Mouse (Mus musculus): Measurements from ENCODE around the gene Nle1. TPM values are rescaled to one million over a fixed set of nuclear protein-coding genes. Genes with fewer than 3 reads are reported as not detected.

Gene Nle1
- polyA plus RNA-seq, 1 experiment: 85.8 TPM

DNA sequence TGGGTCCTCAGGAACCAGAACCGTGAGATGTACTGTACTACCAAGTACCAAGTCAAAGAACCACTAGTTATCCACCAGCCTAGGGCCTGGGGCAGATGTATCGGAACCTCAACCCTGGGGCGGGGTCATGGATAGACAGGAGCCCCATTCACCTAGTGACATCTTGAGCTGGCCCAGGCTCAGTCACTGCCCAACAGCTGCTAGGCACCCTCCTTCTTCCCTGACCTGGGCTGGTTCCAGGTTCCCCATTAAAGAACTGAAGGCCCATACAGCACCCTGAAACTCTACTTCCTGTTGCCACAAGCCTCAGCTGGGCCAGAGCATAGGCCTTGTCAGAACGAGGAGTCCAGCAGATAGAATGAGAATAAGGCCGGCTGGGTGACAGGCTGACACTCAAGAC lies 8.5 kb downstream of the Nle1 start:
- Histone ChIP-seq H3K36me3 (ENCODE audit: control insufficient read depth, insufficient read depth, low read length) (peaks cover 32% of the 10 kb centered on the region), H3K4me3 (ENCODE audit: control insufficient read depth, insufficient read depth, low read length) (no peak overlapping the region), H3K27ac (ENCODE audit: control insufficient read depth, insufficient read depth, low read length) (no peak overlapping the region), H3K4me1 (replicated peaks; ENCODE audit: control insufficient read depth, insufficient read depth, low read length) (no peaks in the 10 kb centered on the region), H3K27me3 (ENCODE audit: control insufficient read depth, insufficient read depth, low read length) (no peaks in the 10 kb centered on the region)
- 94% methylated on average over 5 of the region's 5 CpGs for WGBS
- DNase-seq: no peak
- no peak for TF ChIP-seq POLR2A (IDR thresholded peaks at IDR 0.05; ENCODE audit: control insufficient read depth, extremely low read depth, insufficient read depth, low read length, poor library complexity)
- no peak for TF ChIP-seq CTCF (IDR thresholded peaks at IDR 0.05; ENCODE audit: borderline replicate concordance, control insufficient read depth, extremely low read depth, insufficient read depth, low read length, poor library complexity)

DNA sequence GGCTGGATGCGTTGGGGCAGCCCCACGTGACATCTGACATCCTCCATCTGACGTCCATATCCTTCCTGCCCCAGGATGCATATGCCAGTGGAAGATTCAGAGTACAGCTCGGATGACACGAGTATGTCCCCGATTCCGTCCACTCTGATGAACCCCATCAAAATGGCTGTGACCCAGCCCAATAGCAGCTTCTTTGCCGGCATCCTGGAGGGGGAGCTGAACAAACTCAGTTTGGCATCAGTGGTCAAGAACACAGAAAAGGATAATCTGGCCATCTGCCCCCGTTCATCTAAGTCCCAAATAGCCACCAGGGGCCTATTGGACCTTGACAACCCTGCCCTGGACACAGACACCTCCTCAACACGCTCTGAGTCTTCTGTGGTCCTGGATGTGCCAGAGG lies 10.7 kb downstream of the Nle1 start:
- H3K27me3 ChIP-seq (ENCODE audit: control insufficient read depth, insufficient read depth, low read length): no peaks in the 10 kb centered on the region
- WGBS: 93% methylated on average over 10 of the region's 10 CpGs
- H3K4me3 ChIP-seq (ENCODE audit: control insufficient read depth, insufficient read depth, low read length): no peak overlapping the region
- peaks cover under 1% of the 10 kb centered on the region for H3K4me1 ChIP-seq (replicated peaks; ENCODE audit: control insufficient read depth, insufficient read depth, low read length)
- TF ChIP-seq POLR2A (IDR thresholded peaks at IDR 0.05; ENCODE audit: control insufficient read depth, extremely low read depth, insufficient read depth, low read length, poor library complexity) (no peak), CTCF (IDR thresholded peaks at IDR 0.05; ENCODE audit: borderline replicate concordance, control insufficient read depth, extremely low read depth, insufficient read depth, low read length, poor library complexity) (no peak)
- H3K27ac ChIP-seq (ENCODE audit: control insufficient read depth, insufficient read depth, low read length): no peak overlapping the region
- DNase-seq: no peak
- H3K36me3 ChIP-seq (ENCODE audit: control insufficient read depth, insufficient read depth, low read length): peaks cover 20% of the 10 kb centered on the region

GRCm38 (mm10) chr11:82891936-82892335 lies 16.3 kb downstream of the Nle1 start, which contains the start of gene Fndc8:
TSS of gene Fndc8 (plus strand) at chr11:82892124.
- 27% methylated on average over 7 of the region's 7 CpGs for WGBS
- Histone ChIP-seq H3K27ac (ENCODE audit: control insufficient read depth, insufficient read depth, low read length) (peak within 1 kb of the TSS; percentile 81), H3K4me3 (ENCODE audit: control insufficient read depth, insufficient read depth, low read length) (no peak within 1 kb of the TSS), H3K4me1 (replicated peaks; ENCODE audit: control insufficient read depth, insufficient read depth, low read length) (peaks cover 19% of the 10 kb centered on the region), H3K27me3 (ENCODE audit: control insufficient read depth, insufficient read depth, low read length) (no peaks in the 10 kb centered on the region), H3K36me3 (ENCODE audit: control insufficient read depth, insufficient read depth, low read length) (no peaks in the 10 kb centered on the region)
- DNase-seq: peak; percentile 52
- no peak for TF ChIP-seq POLR2A (IDR thresholded peaks at IDR 0.05; ENCODE audit: control insufficient read depth, extremely low read depth, insufficient read depth, low read length, poor library complexity)
- TF ChIP-seq CTCF (IDR thresholded peaks at IDR 0.05; ENCODE audit: borderline replicate concordance, control insufficient read depth, extremely low read depth, insufficient read depth, low read length, poor library complexity): no peak

DNA sequence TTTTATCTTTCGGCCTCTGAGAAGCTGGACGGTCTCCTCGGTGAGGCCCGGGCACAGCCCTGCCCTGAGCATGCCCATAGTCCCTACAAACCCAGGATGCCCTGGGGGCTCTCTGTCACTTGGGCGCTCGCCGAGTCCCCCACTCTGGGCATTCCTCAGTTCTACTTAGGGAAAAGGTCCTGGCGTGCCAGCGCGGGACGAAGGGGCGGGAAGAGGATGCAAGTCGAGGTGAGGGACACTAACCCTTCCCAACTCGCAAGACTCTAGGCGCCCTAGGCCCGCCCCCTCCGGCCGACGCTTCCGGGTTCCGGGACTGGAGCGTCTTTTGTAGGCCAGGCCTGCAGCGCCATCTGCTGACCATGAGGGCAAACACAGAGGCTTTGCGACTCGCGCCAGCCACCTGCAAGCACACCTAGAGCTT lies 17.9 kb downstream of the Nle1 start, which contains the start of gene Rad51d:
Gene Rad51d, minus strand, starts transcription at position 273 of the 421 bp plus-strand sequence.
- TF ChIP-seq POLR2A (IDR thresholded peaks at IDR 0.05; ENCODE audit: control insufficient read depth, extremely low read depth, insufficient read depth, low read length, poor library complexity) (peak; percentile 75; the same call in 1 of the 2 replicates), CTCF (IDR thresholded peaks at IDR 0.05; ENCODE audit: borderline replicate concordance, control insufficient read depth, extremely low read depth, insufficient read depth, low read length, poor library complexity) (peak; percentile 94)
- WGBS: under 1% methylated on average over 26 of the region's 26 CpGs

DNA sequence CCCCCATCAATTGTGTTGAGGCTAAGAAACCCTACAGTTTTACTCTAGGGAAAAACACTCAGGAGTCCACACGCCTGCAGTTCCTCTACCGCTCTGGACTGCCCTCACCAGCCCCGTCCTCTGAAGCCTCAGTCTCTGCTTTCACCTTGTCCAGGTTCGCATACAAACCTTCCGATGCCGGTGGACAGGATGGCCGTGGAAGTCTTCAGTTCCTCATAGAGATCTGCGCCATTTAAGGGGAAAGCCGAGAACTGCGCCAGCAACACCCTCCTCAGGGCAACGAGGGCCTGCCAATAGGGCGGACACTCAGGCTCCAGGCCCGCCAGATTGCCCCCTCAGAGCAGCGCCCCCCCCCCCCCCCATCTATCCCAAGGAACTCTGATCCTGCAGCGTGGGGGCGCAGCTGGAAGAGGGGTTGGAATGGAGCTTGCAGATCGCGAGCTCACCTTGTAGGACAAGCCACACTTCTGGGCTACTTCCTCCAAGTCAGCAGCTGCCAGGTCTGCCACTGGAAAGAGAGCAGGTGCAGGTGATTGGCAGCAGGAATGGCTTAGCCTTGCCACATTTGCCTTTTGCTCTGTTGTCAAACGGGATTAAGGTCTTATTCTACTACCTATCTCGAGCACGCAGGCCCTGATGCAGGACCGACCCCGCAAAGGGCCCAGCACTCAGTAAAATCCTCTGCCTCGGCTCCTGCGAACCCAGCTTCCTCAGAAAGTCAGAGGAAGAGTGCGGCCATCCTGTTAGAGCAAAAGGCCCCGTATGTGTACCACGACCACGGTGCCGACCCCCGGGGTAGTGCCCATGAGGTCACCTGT lies 18.5 kb downstream of the Nle1 start:
- H3K4me1 ChIP-seq (replicated peaks; ENCODE audit: control insufficient read depth, insufficient read depth, low read length): peaks cover 19% of the 10 kb centered on the region
- WGBS: 3% methylated on average over 31 of the region's 31 CpGs
- no peaks in the 10 kb centered on the region for H3K27me3 ChIP-seq (ENCODE audit: control insufficient read depth, insufficient read depth, low read length)
- peak overlapping the region; percentile 63 for H3K27ac ChIP-seq (ENCODE audit: control insufficient read depth, insufficient read depth, low read length)
- no peaks in the 10 kb centered on the region for H3K36me3 ChIP-seq (ENCODE audit: control insufficient read depth, insufficient read depth, low read length)
- peak overlapping the region; percentile 88 for H3K4me3 ChIP-seq (ENCODE audit: control insufficient read depth, insufficient read depth, low read length)
- no peak for DNase-seq
- TF ChIP-seq POLR2A (IDR thresholded peaks at IDR 0.05; ENCODE audit: control insufficient read depth, extremely low read depth, insufficient read depth, low read length, poor library complexity): no peak
- TF ChIP-seq CTCF (IDR thresholded peaks at IDR 0.05; ENCODE audit: borderline replicate concordance, control insufficient read depth, extremely low read depth, insufficient read depth, low read length, poor library complexity): no peak

More for the DNA sequence above, 17.9 kb downstream of the Nle1 start, which contains the start of gene Rad51d:
- peak within 1 kb of the TSS; percentile 88 for H3K4me3 ChIP-seq (ENCODE audit: control insufficient read depth, insufficient read depth, low read length)
- no peaks in the 10 kb centered on the region for H3K36me3 ChIP-seq (ENCODE audit: control insufficient read depth, insufficient read depth, low read length)
- H3K27ac ChIP-seq (ENCODE audit: control insufficient read depth, insufficient read depth, low read length): peak within 1 kb of the TSS; percentile 63
- H3K27me3 ChIP-seq (ENCODE audit: control insufficient read depth, insufficient read depth, low read length): no peaks in the 10 kb centered on the region
- peak; percentile 96 for DNase-seq
- H3K4me1 ChIP-seq (replicated peaks; ENCODE audit: control insufficient read depth, insufficient read depth, low read length): peaks cover 19% of the 10 kb centered on the region

- TF ChIP-seq POLR2A (IDR thresholded peaks at IDR 0.05; ENCODE audit: control insufficient read depth, extremely low read depth, insufficient read depth, low read length, poor library complexity) (no peak), CTCF (IDR thresholded peaks at IDR 0.05; ENCODE audit: borderline replicate concordance, control insufficient read depth, extremely low read depth, insufficient read depth, low read length, poor library complexity) (no peak)
- no peak for DNase-seq
- H3K27me3 ChIP-seq (ENCODE audit: control insufficient read depth, insufficient read depth, low read length): no peaks in the 10 kb centered on the region
- WGBS: 90% methylated on average over 10 of the region's 10 CpGs
- no peak overlapping the region for H3K4me3 ChIP-seq (ENCODE audit: control insufficient read depth, insufficient read depth, low read length)
- no peak overlapping the region for H3K27ac ChIP-seq (ENCODE audit: control insufficient read depth, insufficient read depth, low read length)
- H3K4me1 ChIP-seq (replicated peaks; ENCODE audit: control insufficient read depth, insufficient read depth, low read length): peaks cover 19% of the 10 kb centered on the region
- H3K36me3 ChIP-seq (ENCODE audit: control insufficient read depth, insufficient read depth, low read length): no peaks in the 10 kb centered on the region
Observed at GRCm38 (mm10) chr11:82888491-82888946, 19.7 kb downstream of the Nle1 start.
